Mouse (Mus musculus): ENCODE measurements around the gene Mgst2. TPM values are rescaled to one million over a fixed set of nuclear protein-coding genes. Genes with fewer than 3 reads are reported as not detected.
A peak's percentile ranks its signal among the peaks of the same experiment; 100 is the strongest.

Gene Mgst2
- total RNA-seq, 4 experiments from 2014 or later = 0.52 to 1.6 TPM; not detected in 2

DNA sequence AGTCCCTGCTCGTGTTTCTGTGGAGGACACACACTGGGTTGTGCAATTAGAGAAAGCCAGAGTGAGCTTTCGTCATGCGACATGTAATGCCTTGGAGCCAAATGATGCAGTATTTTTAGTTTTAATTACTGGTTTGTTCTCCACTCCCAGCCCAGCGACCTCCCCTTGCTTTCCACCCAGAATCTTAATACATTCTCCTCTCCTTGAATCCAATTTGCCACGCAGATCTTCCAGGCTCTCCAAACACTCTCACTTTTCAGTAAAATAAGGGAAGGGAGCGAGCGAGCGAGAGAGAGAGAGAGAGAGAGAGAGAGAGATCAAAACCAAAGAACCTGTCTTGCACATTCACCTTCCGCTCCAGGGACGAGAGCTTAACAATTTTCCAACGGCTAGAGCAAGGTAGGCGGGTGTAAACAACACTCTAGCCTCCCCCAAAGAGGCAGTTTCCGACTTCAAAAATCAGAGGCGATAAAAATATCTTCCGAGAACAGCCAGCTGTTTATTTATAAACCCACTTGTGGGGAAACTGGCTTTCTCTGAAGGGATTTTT is 40.6 kb downstream of the Mgst2 start:
- no peak for DNase-seq (ENCODE audit: low spot score in 2 of 2)

DNA sequence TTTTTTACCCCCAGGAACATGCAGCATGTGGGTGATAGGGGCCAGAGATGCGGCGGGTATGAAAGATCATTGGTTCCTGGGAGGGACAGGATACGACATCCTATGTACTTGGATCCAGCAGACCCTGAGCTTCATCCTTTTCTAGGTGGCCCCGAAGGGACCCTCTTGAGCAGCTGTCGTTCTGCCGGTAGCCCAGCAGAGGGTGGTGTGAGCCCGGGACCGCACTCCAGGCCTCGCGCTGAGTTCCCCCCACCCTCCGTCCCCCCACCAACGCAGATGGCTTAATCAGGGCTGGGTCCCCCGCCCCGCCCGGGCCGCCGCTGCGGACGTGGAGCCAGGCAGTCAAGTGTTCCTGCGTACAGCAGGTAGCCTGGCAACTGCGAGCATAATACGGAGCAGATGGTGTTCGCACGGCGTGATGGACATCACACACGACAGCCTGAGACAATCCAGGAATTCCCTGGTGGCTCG is 41.2 kb downstream of the Mgst2 start:
- peak; percentile 62 to 73 for DNase-seq (ENCODE audit: low spot score in 2 of 2)

DNA sequence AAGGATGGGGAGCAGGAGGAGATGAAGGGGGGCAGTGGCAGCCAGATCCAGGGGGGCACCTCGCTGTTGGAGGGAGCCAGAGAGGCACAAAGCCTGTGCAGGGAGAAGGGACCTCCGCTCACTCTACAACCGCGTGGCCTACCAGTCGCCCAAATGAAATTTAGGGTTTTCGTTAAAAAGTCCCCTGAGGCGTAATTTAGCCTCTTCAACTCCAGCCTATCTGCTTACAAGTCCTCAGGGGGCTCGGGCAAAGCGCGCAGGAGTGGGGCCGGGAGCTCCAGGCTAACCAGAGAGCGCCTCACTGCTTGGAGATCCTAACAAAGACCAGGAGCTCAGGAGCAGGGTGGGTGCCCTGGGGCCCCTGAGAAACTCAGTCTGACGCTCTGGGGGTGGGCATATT is 41.8 kb downstream of the Mgst2 start:
- no peak for DNase-seq (ENCODE audit: low spot score in 2 of 2)

DNA sequence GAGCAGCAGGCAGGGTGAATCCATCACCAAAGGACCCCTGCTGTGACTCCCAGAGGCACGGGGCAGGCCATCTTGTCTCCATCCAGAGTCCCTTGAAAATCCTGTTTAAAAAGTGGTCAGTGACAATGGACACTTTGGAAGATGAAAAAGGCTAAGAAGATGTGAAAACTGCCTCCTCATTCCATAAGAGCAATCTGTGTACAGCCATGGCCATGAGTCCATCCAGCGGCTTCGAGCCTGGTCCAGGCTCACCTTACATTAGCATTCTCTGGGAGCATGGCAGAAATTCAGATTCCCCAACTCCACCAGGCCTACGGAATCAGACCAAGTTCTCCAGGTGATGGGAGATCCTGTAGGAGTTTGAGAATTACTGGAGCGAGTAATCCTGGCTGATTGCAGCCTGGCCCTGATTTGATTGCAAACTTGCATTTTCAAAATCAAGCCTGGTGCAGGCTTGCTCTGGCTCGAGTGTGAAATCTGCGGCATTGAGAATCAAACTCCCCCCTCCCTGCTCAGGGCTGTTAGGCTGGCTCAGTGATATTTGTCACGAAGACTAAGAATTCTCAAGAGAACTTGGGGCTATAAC is 42.6 kb downstream of the Mgst2 start:
- no peak for DNase-seq (ENCODE audit: low spot score in 2 of 2)

DNA sequence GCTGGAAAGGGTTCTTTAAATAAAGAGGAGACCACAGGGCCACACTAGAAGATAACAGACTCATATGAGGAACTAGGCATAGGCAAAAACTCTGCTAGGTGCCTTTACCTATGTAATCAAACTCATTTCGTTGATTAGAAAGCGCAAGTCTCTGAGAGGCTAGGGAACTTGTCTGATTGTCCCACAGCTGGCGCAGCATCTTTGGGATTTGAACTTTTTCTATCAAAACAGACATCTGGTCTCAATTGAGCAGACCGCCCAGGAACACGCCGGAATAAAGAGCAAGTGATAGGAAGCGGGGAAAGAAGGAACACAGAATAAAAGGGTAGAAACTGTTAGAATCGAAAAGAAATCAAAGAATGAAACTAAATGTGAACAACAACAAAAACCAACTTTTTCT is 43.3 kb downstream of the Mgst2 start:
- no peak for DNase-seq (ENCODE audit: low spot score in 2 of 2)

DNA sequence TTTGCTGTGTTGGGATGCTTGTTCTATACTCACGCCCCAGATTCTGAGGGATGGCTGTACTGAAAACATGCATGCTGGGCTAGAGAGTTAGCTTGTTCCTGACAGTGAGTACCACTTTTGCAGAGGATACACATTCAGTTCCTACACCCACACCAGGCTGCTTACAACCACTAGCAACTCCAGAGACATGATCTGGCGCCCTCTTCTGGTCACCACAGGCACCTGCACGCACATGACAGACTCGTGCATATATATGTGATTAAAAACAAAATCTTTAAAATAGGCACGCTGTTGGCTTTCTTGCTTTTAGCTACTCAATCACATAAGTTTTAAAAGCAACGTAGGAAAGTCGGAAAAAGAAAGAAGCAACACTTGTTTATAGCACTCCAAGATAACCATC is 45.1 kb downstream of the Mgst2 start:
- DNase-seq (ENCODE audit: low spot score in 2 of 2) = no peak

DNA sequence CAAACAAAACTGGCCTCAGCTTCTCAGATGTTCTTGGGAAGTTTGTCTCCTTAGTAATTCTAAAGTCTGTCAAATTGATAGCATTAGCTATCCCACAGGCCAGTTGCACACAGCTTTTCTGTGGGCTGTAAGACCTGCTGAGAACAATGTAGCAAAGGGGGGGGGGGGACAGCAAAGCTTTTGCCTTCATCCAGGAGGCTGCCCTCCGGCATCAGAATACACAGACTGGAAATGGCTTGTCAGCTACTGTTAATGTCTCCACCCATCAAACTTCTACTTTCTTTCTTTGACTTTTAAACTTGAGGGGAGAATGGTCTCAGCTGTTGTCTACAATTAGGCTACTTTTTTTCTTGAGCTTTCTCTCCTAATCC is 48.2 kb downstream of the Mgst2 start:
- DNase-seq (ENCODE audit: low spot score in 2 of 2) = no peak

DNA sequence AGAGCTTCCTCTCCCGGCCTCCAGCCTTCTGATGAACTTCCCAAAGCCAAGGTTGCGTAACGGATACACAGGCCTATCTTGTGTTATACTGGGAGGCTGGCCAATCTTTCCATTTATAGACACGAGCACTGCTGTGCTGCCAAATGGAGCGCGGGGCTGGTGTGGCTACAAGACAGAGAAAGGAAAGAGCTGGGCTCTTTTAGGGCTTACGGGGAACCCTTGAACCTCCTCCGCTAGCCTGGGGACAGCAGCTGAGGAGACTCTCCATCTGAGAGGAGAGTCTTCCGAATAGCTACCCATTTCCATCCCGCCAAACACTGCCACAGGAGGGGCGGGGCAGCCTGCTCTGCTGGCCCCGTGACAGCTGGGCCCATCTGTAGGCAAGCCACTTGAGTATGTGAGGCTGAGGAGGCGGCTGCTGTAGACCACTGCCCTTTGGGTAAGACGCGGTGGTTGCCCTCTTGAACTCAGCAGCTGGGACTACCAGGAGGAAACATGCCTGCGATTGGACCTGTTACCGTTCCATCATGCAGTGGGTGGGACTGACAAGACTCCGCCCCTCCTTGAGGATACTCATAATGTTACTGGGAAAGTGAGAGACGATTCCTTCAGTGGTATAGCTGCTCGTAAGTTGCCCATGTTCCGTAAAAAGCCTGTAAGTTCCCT is 48.7 kb downstream of the Mgst2 start:
- DNase-seq (ENCODE audit: low spot score in 2 of 2) = peak; percentile 83 to 85

DNA sequence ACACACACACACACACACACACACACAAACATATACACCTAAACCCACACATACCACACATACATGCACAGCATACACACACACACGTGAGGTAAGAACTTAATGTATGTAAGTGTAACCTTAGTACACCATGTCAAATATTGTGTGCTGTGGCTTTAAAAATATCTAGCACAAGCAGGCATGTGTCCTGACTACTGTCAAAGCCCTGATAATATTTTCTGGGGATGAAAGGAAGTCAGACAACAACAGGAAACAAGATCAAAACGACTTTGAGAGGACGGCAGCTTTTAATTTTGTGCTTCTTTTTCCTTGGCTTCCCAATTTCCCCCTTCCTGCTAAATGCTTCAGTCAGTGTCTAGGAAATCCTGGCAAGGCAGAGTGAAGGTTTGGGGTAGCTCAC is 52.2 kb downstream of the Mgst2 start:
- DNase-seq (ENCODE audit: low spot score in 2 of 2) = no peak

DNA sequence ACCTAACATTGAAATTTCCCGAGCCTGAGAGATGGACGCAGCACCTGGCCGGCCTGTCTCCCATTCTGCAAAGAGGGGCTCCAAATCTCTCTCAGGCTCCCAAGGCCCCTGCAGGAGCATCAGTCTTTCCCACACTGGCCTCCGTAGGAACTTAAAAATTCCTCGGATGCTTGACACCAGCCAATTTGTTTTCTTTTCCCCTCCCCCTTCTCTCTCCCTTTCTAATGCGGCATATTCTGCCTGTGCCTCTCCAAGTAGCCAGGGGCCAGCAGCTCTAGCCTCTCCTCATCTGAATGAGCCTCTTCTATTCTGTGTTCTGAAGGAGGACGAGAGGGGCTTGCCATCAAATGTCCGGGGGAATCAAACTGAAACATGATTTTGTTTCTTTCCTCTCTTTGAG is 53.1 kb downstream of the Mgst2 start:
- DNase-seq (ENCODE audit: low spot score in 2 of 2) = no peak

DNA sequence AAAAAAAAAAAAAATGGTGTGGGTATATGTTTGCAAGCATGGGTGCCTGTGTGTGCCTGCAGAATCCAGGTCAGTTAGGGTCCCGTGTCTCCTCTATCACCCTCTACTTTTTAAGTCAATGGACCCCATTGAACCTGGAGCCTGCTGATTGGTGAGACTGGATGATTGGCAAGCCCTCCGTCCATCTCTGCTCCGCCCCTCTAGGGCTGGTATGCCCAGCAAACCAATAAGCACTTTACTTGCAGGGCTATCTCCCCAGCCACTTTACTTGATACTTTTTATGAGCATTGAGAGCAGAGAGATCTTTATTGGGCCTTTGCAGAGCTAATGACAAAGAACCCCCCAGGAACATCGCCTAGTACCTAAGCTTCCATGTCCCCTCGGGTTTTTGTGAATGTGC is 54.3 kb downstream of the Mgst2 start:
- no peak for DNase-seq (ENCODE audit: low spot score in 2 of 2)

DNA sequence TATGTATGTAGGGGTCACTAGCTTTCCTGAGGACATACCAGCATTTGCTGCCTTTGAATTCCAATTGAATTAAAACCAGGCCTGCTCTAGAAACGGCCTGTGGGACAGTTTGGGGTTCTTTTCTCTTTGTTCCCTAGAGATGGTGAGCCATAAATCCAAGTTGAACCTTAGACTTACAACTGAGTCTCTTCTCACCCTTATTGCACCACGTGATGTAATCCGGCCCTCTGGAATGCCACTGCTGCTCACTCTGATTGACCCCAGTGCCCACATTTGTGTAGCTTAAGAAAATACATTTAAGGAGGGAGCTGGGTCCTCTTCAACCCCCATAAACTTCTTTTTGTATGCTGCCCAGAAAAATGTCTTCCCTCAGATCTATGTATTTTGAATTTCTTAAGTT is 57.3 kb downstream of the Mgst2 start:
- no peak for DNase-seq (ENCODE audit: low spot score in 2 of 2)

DNA sequence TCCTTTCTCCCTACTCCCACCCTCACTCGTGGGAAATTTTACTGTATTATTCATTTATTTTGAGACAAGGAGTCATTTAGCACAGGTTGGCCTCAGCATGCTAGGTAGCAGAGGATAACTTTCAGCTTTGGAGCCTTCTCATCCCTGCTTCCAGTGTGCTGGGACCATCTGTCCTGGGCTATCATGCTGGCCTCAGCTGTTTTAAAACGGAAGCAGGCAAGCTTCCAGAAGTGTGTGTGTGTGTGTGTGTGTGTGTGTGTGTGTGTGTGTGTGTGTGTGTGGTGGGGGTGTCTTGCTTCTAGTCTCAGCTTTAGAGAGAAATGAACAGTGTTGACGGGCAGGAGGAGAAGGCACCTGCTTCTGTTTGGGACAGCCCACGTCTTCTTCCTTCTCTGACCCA is 57.7 kb downstream of the Mgst2 start:
- DNase-seq (ENCODE audit: low spot score in 2 of 2) = no peak

DNA sequence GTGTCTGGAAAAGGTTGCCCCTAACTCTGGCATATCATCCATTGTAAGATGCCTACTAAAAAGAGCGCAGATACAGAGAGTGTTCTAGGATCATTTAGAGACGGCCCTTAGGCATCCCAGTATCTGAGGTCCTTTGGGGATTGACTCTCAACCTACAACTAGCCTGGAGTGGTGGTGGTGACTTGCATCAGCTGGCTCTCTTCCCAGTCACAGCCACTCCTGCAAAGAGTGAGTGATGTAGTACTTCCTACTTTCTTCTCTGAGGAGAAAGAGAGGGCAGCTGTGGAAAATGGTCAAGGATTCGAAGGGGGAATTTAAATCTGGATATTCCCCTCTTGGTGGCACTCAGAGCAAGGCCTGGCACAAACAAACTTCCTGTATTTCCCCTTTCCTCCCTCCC is 59.2 kb downstream of the Mgst2 start:
- DNase-seq (ENCODE audit: low spot score in 2 of 2) = no peak

DNA sequence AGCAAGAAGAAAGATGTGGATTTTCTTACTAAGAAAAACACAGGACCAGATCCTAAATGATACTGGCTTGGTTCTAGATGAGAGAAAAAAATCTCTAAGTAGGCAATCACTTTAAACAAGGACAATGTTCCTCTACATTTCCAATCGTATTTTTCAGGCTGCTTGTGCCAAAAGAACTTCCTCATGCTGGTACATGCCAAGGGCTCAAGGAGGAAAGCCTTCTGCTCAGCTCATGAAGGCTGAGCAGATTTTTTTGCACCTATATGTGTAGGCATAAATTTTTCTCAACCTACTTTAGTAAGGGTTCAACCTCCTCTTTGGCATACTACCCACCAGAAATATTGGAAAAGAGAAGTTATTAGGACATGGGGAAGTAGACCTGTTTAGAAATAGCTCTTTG is 59.8 kb downstream of the Mgst2 start:
- DNase-seq (ENCODE audit: low spot score in 2 of 2) = no peak

DNA sequence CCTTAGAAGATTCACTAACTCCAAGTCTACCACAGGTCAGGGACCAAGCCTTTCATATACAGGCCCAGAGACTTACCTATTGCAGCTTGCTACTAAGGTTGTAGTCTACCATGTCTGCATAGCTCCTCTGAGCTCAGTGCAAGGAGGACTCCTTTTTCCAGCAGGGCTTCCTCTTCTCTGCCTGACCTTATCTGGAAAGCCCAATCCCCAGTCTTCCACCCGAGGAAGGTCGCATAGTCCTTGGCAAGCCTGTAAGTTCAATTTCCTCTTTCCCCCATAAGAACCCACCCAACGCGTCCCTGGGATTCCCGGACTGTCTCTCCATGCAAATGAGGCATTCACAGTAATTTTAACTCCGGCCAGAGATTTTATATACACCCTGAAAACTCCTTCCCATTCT is 66.1 kb downstream of the Mgst2 start:
- no peak for DNase-seq (ENCODE audit: low spot score in 2 of 2)

DNA sequence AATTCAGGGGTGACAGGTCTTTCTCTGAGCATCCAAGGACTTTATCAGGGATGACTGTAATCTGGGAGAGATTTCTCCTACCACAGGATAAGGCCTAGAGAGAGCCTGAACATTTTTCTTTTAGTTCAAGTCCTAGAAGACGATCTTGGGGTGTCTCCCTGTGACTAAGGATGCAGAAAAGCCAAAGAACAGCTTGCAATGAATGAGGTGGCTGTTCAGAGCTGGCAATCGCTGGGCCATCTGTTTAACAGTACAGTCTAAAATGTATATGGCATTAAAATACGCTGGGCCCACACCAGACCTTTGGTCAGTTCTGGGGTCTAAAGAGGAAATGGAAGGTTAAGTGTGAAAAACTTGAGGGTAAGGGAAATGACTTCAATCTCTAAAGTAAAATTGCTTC is 67.3 kb downstream of the Mgst2 start:
- no peak for DNase-seq (ENCODE audit: low spot score in 2 of 2)

DNA sequence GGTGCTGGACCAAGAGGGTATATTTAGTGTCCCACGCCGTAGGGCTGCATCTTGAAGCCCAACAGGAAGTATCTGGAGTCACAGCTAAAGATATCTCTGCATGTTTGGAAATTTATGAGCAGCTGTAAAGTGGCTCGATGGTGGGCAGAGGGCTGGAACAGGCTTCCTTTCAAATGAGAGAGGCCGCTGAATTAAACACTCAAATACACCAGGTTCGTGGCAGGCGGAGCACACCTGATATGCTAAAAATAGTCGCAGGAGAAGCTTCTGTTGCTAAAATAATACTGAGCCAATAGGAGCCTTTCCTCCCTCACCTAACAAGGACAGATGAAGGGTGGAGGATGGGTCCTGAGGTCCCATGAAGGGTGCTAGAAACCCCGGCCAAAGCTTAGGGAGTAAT is 67.8 kb downstream of the Mgst2 start:
- DNase-seq (ENCODE audit: low spot score in 2 of 2) = no peak

DNA sequence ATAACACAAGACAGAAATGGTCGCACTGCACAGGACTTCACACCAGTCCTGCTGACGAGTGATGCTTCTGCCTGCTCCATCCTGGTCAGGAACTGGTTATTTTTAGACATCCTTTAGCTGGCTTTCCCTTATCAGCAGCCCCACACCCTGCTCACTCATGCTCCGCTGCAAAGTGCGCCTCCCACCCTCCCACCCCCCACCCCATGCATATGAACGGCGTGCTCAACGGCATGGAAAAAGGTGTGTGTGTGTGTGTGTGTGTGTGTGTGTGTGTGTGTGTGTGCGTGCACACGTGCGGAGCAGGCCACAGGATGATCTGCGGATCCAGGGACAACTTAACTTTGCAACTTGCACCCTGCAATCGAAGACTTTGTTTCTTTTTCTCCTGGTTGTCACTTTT is 68.3 kb downstream of the Mgst2 start:
- DNase-seq (ENCODE audit: low spot score in 2 of 2) = no peak

DNA sequence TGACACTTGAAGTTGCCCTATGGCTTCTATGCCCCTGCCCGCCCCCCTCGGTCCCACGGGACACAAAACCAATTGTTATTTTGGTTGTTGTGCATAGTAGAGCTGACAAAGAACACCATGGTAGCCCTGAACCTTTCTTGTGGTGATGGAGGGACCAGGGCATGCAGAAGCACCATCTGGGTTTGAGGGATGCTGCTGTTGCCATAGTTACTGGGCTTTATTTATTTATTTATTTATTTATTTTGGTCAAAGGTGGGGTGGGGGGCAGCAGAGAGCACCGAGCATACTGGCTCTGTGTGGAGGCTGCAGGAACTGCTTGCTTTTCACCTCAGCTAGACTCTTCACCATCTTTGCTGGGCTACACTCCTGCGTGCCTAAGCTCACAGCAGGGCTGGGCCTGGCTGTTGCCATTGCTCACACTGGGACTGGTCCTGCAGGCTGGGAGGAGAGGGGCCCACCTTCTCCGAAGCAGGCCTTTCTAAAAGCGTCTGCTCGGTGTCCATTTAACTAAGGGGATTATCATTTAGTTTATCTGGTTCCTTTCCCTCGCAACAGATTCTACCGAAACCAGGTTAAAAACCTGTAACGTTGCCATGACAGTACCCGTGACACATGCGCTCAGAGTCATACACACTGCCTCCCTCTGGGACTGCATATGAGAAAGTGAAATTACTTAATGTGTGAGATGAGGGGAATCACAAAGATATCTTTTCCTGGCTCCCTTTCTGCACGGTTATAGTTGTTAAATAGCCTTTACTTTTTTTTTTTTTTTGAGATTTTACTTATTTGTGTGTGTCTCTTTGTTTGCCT is 69.2 kb downstream of the Mgst2 start:
- DNase-seq (ENCODE audit: low spot score in 2 of 2) = no peak

DNA sequence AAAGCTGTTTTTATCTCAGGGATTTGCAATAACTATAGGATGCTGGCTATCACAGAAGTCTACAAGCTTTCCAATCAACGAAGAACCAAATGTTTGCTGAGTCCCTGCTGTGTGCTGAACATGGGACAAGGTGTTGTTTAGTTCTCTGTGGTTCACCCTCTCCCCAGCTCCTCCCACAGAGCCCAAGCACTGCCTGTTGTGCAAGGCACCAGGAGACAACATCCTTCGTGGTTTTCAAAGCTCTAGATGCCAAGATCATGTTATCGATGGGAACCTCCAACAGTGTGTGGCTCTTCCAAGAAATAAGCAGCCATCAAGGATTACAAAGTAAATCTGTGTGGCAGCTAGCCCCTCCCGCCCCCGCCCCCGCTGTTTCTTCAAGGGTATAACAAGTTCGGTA is 70.5 kb downstream of the Mgst2 start:
- DNase-seq (ENCODE audit: low spot score in 2 of 2) = no peak

DNA sequence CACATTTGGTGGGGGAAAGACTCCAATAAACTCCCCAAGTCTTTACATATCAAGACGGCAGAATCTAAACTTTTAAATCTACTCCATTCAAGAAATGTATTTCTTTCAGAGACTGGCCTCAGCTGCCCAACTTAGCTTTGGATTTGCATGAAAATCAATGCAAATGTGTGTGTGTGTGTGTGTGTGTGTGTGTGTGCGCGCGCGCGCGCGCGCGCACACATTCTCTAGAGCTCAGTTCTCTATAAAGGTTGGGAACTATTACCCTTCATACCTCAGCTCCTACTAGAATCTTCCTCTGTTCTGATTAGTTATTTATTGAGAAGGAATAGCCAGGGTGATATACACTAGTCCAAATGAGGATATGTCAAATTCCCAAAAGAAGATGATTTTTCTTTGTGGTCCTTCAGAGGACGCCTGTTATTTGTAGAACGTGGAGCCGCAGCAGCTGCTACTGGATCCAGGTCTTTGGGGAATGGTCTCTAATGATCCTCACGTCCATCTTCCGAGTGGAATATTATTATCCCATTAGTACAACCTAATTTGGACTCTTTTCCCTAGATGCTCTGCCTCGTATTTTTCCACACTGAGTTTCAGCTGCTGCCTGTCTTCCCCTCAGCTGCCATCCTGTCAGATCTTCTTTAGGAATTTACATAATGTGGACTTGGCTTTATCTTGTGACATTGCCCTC is 71.9 kb downstream of the Mgst2 start:
- no peak for DNase-seq (ENCODE audit: low spot score in 2 of 2)
